Mouse (Mus musculus): ENCODE results near the gene Tshz2. TPM values are rescaled to one million over a fixed set of nuclear protein-coding genes. Genes with fewer than 3 reads are reported as not detected.

Gene Tshz2
- polyA plus RNA-seq, 1 experiment from 2014 or later, result 2.5 TPM

- H3K36me3 ChIP-seq (ENCODE audit: control insufficient read depth, insufficient read depth, low read length), result no peaks in the 10 kb centered on the region
- no peak overlapping the region for H3K9ac ChIP-seq (ENCODE audit: low read length)
- H3K27ac ChIP-seq (ENCODE audit: low read depth, low read length), result no peak overlapping the region
- no peak for DNase-seq (ENCODE audit: low spot score)
- H3K4me2 ChIP-seq (ENCODE audit: low read depth, low read length, severe bottlenecking), result no peak overlapping the region
- no peaks in the 10 kb centered on the region for H3K4me1 ChIP-seq (replicated peaks; ENCODE audit: control insufficient read depth, insufficient read depth, low read length)
- H3K9me3 ChIP-seq (ENCODE audit: control insufficient read depth, low read length), result no peaks in the 10 kb centered on the region
- ATAC-seq (replicated peaks; ENCODE audit: low FRiP score), result no peak
- no peak overlapping the region for H3K4me3 ChIP-seq (ENCODE audit: low read depth, low read length)
- no peaks in the 10 kb centered on the region for H3K27me3 ChIP-seq (ENCODE audit: control insufficient read depth, insufficient read depth, low read length)
- 90% methylated on average over 7 of the region's 7 CpGs for WGBS
Observed at GRCm38 (mm10) chr2:169812940-169813339, 180.1 kb downstream of the Tshz2 start.

GRCm38 (mm10) chr2:169814351-169814750 is 181.5 kb downstream of the Tshz2 start:
- Histone ChIP-seq H3K4me1 (replicated peaks; ENCODE audit: control insufficient read depth, insufficient read depth, low read length) (no peaks in the 10 kb centered on the region), H3K36me3 (ENCODE audit: control insufficient read depth, insufficient read depth, low read length) (no peaks in the 10 kb centered on the region), H3K4me2 (ENCODE audit: low read depth, low read length, severe bottlenecking) (no peak overlapping the region), H3K4me3 (ENCODE audit: low read depth, low read length) (no peak overlapping the region), H3K9me3 (ENCODE audit: control insufficient read depth, low read length) (no peaks in the 10 kb centered on the region), H3K27me3 (ENCODE audit: control insufficient read depth, insufficient read depth, low read length) (no peaks in the 10 kb centered on the region), H3K27ac (ENCODE audit: low read depth, low read length) (no peak overlapping the region), H3K9ac (ENCODE audit: low read length) (no peak overlapping the region)
- no peak for DNase-seq (ENCODE audit: low spot score)
- no peak for ATAC-seq (replicated peaks; ENCODE audit: low FRiP score)
- 69% methylated on average over 3 of the region's 3 CpGs for WGBS

DNA sequence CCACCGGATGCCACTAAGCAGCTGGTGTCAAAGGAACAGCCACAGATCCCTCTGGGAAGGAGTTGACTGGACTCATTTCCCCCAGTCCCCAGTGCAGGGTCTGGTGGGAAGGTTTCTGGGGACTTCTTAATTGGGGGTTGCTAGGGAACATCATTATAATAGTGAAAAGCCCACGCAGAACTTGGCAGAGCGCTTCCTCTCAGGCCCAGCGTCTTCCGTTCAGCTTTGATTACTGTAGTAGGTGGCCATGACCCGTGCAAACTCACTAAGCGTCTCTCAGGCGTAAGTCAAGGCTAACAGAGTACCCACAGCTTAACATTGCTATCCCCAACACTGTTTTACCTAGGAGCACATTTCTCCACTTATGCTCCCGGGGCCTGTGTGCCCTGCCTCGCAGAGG is 181.9 kb downstream of the Tshz2 start:
- Histone ChIP-seq H3K4me1 (replicated peaks; ENCODE audit: control insufficient read depth, insufficient read depth, low read length) (no peaks in the 10 kb centered on the region), H3K4me2 (ENCODE audit: low read depth, low read length, severe bottlenecking) (no peak overlapping the region), H3K4me3 (ENCODE audit: low read depth, low read length) (no peak overlapping the region), H3K27ac (ENCODE audit: low read depth, low read length) (no peak overlapping the region), H3K27me3 (ENCODE audit: control insufficient read depth, insufficient read depth, low read length) (no peaks in the 10 kb centered on the region), H3K9ac (ENCODE audit: low read length) (no peak overlapping the region), H3K36me3 (ENCODE audit: control insufficient read depth, insufficient read depth, low read length) (no peaks in the 10 kb centered on the region), H3K9me3 (ENCODE audit: control insufficient read depth, low read length) (no peaks in the 10 kb centered on the region)
- DNase-seq (ENCODE audit: low spot score), result no peak
- ATAC-seq (replicated peaks; ENCODE audit: low FRiP score), result no peak; the same call in 1 of the 2 replicates
- whole genome bisulfite sequencing, result 63% methylated on average over 10 of the region's 10 CpGs

GRCm38 (mm10) chr2:169821021-169821441 is 188.2 kb downstream of the Tshz2 start:
- Histone ChIP-seq H3K4me2 (ENCODE audit: low read depth, low read length, severe bottlenecking) (no peak overlapping the region), H3K4me1 (replicated peaks; ENCODE audit: control insufficient read depth, insufficient read depth, low read length) (no peaks in the 10 kb centered on the region), H3K27ac (ENCODE audit: low read depth, low read length) (no peak overlapping the region), H3K4me3 (ENCODE audit: low read depth, low read length) (no peak overlapping the region), H3K36me3 (ENCODE audit: control insufficient read depth, insufficient read depth, low read length) (no peaks in the 10 kb centered on the region), H3K27me3 (ENCODE audit: control insufficient read depth, insufficient read depth, low read length) (no peaks in the 10 kb centered on the region), H3K9me3 (ENCODE audit: control insufficient read depth, low read length) (no peaks in the 10 kb centered on the region), H3K9ac (ENCODE audit: low read length) (no peak overlapping the region)
- 89% methylated on average over 9 of the region's 9 CpGs for WGBS
- ATAC-seq (replicated peaks; ENCODE audit: low FRiP score) (no peak), DNase-seq (ENCODE audit: low spot score) (no peak)

- no peaks in the 10 kb centered on the region for H3K9me3 ChIP-seq (ENCODE audit: control insufficient read depth, low read length)
- H3K36me3 ChIP-seq (ENCODE audit: control insufficient read depth, insufficient read depth, low read length), result no peaks in the 10 kb centered on the region
- DNase-seq (ENCODE audit: low spot score) (no peak), ATAC-seq (replicated peaks; ENCODE audit: low FRiP score) (no peak)
- no peak overlapping the region for H3K9ac ChIP-seq (ENCODE audit: low read length)
- H3K4me3 ChIP-seq (ENCODE audit: low read depth, low read length), result no peak overlapping the region
- H3K27ac ChIP-seq (ENCODE audit: low read depth, low read length), result no peak overlapping the region
- WGBS, result 85% methylated on average over 12 of the region's 12 CpGs
- no peaks in the 10 kb centered on the region for H3K27me3 ChIP-seq (ENCODE audit: control insufficient read depth, insufficient read depth, low read length)
- no peaks in the 10 kb centered on the region for H3K4me1 ChIP-seq (replicated peaks; ENCODE audit: control insufficient read depth, insufficient read depth, low read length)
- no peak overlapping the region for H3K4me2 ChIP-seq (ENCODE audit: low read depth, low read length, severe bottlenecking)
Observed at GRCm38 (mm10) chr2:169825908-169826307, 193.1 kb downstream of the Tshz2 start.

DNA sequence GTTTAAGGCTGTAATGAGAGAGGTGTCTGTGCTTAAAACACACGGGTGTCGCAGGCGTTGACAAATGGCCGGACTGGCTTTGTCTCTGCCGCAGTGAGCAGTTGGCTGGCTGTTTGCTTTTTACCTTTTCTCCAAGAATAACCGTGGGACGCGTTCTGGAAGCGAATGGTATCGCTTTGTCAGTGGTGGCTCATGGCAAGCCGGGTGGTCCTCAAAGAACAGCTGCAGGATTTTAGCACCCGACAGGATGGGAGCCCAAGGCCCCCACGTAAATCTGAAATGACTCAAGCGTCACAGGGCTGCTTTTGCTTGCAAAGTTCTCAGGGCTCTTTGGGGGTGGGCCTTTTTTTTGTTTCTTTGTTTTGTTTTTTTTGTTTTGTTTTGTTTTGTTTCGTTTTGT is 193.5 kb downstream of the Tshz2 start:
- no peak overlapping the region for H3K9ac ChIP-seq (ENCODE audit: low read length)
- H3K9me3 ChIP-seq (ENCODE audit: control insufficient read depth, low read length), result no peaks in the 10 kb centered on the region
- H3K36me3 ChIP-seq (ENCODE audit: control insufficient read depth, insufficient read depth, low read length), result no peaks in the 10 kb centered on the region
- no peak overlapping the region for H3K4me2 ChIP-seq (ENCODE audit: low read depth, low read length, severe bottlenecking)
- DNase-seq (ENCODE audit: low spot score) (no peak), ATAC-seq (replicated peaks; ENCODE audit: low FRiP score) (no peak)
- H3K27ac ChIP-seq (ENCODE audit: low read depth, low read length), result no peak overlapping the region
- H3K27me3 ChIP-seq (ENCODE audit: control insufficient read depth, insufficient read depth, low read length), result no peaks in the 10 kb centered on the region
- H3K4me3 ChIP-seq (ENCODE audit: low read depth, low read length), result no peak overlapping the region
- H3K4me1 ChIP-seq (replicated peaks; ENCODE audit: control insufficient read depth, insufficient read depth, low read length), result no peaks in the 10 kb centered on the region
- 79% methylated on average over 15 of the region's 15 CpGs for WGBS

DNA sequence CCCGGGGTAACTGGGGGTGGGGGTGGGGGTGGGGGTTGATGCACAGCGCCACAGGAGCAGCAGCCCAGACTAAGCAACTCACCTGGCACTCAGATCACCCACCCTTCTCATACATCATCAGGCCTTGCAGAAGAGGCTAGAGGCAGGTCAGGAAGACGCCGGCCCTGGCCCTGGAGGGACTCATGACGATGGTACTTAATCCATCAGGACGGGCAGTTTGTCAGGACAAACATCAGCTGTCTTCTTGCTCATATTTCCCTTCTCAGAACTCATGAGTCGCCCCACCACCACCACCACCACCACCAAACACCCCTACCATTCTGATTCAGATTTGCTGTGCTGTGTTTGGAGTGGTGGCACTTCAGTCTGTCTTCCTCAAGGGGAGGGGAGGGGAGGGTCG is 194.0 kb downstream of the Tshz2 start:
- no peak overlapping the region for H3K4me3 ChIP-seq (ENCODE audit: low read depth, low read length)
- no peak for ATAC-seq (replicated peaks; ENCODE audit: low FRiP score)
- 91% methylated on average over 8 of the region's 8 CpGs for WGBS
- no peaks in the 10 kb centered on the region for H3K36me3 ChIP-seq (ENCODE audit: control insufficient read depth, insufficient read depth, low read length)
- H3K27ac ChIP-seq (ENCODE audit: low read depth, low read length), result no peak overlapping the region
- DNase-seq (ENCODE audit: low spot score), result no peak
- no peak overlapping the region for H3K9ac ChIP-seq (ENCODE audit: low read length)
- H3K4me2 ChIP-seq (ENCODE audit: low read depth, low read length, severe bottlenecking), result no peak overlapping the region
- H3K9me3 ChIP-seq (ENCODE audit: control insufficient read depth, low read length), result no peaks in the 10 kb centered on the region
- H3K27me3 ChIP-seq (ENCODE audit: control insufficient read depth, insufficient read depth, low read length), result no peaks in the 10 kb centered on the region
- H3K4me1 ChIP-seq (replicated peaks; ENCODE audit: control insufficient read depth, insufficient read depth, low read length), result no peaks in the 10 kb centered on the region

GRCm38 (mm10) chr2:169832184-169832583 is 199.4 kb downstream of the Tshz2 start:
- H3K4me1 ChIP-seq (replicated peaks; ENCODE audit: control insufficient read depth, insufficient read depth, low read length), result no peaks in the 10 kb centered on the region
- no peak overlapping the region for H3K4me3 ChIP-seq (ENCODE audit: low read depth, low read length)
- no peaks in the 10 kb centered on the region for H3K36me3 ChIP-seq (ENCODE audit: control insufficient read depth, insufficient read depth, low read length)
- ATAC-seq (replicated peaks; ENCODE audit: low FRiP score), result no peak
- H3K9ac ChIP-seq (ENCODE audit: low read length), result no peak overlapping the region
- 93% methylated on average over 12 of the region's 12 CpGs for WGBS
- no peaks in the 10 kb centered on the region for H3K9me3 ChIP-seq (ENCODE audit: control insufficient read depth, low read length)
- no peak overlapping the region for H3K27ac ChIP-seq (ENCODE audit: low read depth, low read length)
- H3K27me3 ChIP-seq (ENCODE audit: control insufficient read depth, insufficient read depth, low read length), result no peaks in the 10 kb centered on the region
- no peak for DNase-seq (ENCODE audit: low spot score)
- no peak overlapping the region for H3K4me2 ChIP-seq (ENCODE audit: low read depth, low read length, severe bottlenecking)

DNA sequence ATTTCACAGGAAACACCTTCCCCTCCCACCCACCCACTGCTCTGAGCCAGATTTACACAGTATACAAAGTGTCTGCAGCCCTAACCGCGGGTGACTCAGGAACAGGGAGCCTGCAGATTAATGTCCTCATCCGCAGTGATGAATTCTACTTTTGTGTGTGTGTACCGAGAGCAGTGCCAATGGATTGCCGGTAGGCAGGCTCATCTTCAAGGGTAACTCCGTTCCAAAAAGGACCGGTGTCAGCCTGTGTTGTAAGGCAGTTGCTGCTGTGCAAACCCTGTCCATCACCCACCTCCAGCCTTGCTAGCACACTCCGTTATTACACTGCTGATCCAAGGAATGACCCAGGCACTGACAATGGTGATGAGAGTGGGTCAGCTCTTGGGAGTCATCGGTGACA is 200.8 kb downstream of the Tshz2 start:
- Histone ChIP-seq H3K4me3 (ENCODE audit: low read depth, low read length) (no peak overlapping the region), H3K9ac (ENCODE audit: low read length) (no peak overlapping the region), H3K9me3 (ENCODE audit: control insufficient read depth, low read length) (no peaks in the 10 kb centered on the region), H3K27ac (ENCODE audit: low read depth, low read length) (no peak overlapping the region), H3K4me2 (ENCODE audit: low read depth, low read length, severe bottlenecking) (no peak overlapping the region), H3K4me1 (replicated peaks; ENCODE audit: control insufficient read depth, insufficient read depth, low read length) (no peaks in the 10 kb centered on the region), H3K27me3 (ENCODE audit: control insufficient read depth, insufficient read depth, low read length) (no peaks in the 10 kb centered on the region), H3K36me3 (ENCODE audit: control insufficient read depth, insufficient read depth, low read length) (no peaks in the 10 kb centered on the region)
- 90% methylated on average over 9 of the region's 9 CpGs for WGBS
- no peak for ATAC-seq (replicated peaks; ENCODE audit: low FRiP score)
- DNase-seq (ENCODE audit: low spot score), result no peak
